Mouse (Mus musculus) adrenal gland, adult 2 months (tissue): ENCODE data around the gene AC129217.1. TPM values are rescaled to one million over a fixed set of nuclear protein-coding genes. Genes with fewer than 3 reads are reported as not detected.
A peak's percentile ranks its signal among the peaks of the same experiment; 100 is the strongest.

Experiments
- DNase-seq: peaks from one replicate; pipeline ENCODE4 v3.0.0; 2021
- microRNA-seq, 2 experiments: library from miRNA; unstranded; fragments of <30 nt; microRNA quantifications; one replicate each; pipeline ENCODE4 v1.2.0; 2021
- polyA plus RNA-seq: library from polyadenylated mRNA; depleted of rRNA; stranded (reverse); fragments of >200 nt; gene quantifications from 2 replicates; pipeline ENCODE4 v1.2.3, GENCODE M21; 2012; rRNA removed
- total RNA-seq, 2 experiments: library from RNA; stranded (reverse); gene quantifications; 2 replicates each; pipeline ENCODE4 v1.2.3; 2021

The AC129217.1 gene
- total and polyA plus RNA-seq, 3 experiments, result 11.6 TPM; not detected in 2

DNA sequence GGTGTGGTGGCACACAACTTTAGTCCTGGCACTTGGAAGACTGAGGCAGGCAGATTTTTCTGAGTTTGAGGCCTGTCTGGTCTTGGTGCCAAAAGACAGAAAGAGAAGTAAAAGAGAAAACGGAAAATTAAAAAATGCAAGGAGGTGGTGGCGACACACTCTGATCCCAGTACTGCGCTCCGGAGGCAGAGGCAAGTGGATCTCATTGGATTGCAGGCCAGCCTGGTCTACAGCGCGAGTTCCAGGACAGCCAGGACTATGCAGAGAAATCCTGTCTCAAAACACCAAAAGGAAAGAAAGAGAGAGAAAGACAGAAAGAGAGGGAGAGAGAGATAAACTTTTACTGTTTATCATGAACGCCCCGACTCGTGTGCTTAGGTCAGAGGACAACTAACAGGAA is 41.3 kb downstream of the AC129217.1 start:
- DNase-seq, result no peak

DNA sequence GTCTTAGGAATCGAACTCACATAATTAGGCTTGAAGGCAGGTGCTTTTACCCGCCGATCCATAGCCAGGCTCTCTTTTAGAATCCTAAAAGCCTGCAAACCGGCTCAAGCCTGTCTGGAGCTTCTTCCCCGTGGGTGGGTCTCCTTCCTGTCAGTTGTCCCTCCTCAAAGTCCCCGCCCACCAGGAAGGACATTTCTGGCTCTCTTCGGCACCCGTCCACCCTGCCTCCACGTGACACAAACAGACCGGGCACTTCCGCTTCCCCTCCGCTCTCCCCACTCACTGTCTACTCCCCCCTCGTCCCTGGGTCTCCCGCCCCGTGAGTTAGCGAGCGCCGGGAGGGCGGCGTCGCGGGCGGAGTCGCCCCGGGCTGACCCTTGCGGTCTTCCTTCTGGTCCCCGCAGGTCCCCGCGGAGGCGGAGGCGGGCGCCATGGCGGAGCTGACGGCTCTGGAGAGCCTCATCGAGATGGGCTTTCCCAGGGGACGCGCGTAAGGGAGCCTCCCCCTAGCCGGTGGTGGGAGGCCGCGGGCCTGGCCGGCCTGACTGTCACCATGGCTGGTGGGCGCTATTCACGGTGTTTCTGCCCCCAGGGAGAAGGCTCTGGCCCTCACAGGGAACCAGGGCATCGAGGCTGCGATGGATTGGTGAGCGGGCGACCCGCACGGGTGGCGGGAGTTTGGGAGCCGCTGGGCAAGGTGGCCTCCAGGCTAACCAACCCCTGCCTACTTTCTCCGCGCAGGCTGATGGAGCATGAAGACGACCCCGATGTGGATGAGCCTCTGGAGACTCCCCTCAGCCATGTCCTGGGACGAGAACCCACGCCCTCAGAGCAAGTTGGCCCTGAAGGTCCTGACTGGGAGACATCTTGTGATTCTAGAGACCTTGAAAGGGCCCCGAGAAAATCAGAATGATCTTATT is 42.0 kb downstream of the AC129217.1 start, which contains the start of gene Ubxn1:
Gene Ubxn1 (plus strand): TSS at position 230 of the 920 bp plus-strand sequence.
- DNase-seq, result peak; percentile 99

GRCm38 (mm10) chr19:8872266-8872840 is 42.8 kb downstream of the AC129217.1 start:
- peak; percentile 36 for DNase-seq

DNA sequence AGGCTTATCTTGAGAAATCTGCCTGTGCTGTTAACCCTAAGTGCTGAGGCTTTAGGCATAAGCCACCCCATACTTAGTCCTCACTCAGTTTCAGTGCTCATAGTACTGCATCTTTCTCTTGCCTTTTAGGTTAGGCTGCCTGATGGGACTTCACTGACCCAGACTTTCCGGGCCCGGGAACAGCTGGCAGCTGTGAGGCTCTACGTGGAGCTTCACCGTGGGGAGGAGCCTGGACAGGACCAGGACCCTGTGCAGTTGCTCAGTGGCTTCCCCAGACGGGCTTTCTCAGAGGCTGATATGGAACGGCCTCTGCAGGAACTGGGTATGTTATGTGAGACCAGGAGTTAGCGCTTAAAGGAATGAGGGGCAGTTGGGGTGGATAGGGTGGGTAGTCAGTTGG is 45.5 kb downstream of the AC129217.1 start:
- DNase-seq, result no peak

DNA sequence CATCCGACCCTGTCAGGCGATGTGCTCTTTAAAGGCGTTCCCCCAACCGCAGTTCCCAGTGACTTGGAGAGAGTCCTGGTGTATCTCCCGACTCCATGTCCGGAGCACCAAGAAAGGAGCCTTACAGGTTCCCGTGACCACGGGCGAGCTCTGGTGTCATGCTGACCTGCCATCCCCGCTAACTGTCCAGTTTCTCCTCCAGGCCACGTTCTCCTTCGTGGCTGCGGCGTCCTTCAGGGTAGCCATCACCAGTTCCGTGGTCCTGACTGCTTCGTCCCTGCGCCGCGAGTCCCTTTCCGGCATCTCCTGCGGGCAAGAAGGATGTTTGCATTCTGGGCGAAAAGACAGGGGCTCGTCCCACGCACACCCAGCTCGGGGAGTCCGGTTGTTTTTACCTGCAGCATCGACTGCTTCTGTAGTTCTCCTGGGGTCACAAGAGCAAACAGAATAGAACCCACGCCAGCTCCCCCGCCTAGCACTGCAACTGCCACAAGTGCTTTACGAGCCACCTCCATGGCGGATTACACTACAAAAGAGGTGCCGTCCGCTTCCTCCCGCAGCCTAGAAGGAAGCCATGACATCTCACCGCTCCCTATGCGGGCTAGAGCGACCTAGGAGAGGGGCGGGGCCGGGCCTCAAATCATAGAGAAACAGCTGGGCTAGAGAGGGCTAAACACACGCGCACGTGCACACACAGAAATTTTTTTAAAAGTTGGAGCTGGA is 50.9 kb downstream of the AC129217.1 start, which contains the start of gene Uqcc3:
Gene Uqcc3 (minus strand): TSS at position 613 of the 723 bp plus-strand sequence.
- DNase-seq, result peak; percentile 94

DNA sequence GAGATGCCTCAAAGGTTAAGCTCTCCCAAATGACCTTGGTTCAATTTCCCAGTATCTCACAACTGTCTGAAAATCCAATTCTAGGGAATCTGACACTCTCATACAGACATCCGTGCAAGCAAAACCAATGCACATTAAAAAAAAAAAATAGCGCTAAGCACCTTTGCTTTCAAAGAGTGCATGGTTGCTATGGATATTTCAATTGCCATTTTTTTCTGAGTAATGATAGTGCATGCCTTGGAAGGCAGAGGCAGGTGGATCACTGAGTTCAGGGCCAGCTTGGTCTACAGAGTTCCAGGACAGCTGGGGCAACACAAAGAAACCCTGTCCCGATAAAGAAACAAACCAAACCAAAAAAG is 51.4 kb downstream of the AC129217.1 start:
- no peak for DNase-seq

DNA sequence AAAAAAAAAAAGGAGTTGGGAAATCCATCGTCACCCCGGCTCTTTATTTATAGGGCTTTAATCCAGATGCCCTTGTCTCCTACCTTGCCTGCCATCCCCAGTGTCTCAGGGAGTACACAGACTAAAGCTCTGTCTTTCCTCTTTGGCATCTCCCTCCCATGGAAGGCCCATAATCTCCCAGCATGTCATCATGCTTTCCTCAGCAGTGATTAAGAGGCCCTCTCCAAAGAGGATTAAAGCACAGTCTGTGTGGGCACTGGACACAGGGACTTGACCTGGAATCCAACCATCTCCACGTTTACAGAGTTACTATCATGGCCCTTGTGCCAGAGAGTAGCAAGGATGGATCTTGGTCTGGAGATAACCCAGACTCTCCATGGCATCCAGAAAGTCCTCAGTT is 54.0 kb downstream of the AC129217.1 start, which contains the start of the genes Lbhd1 and Gm49403:
Gene Lbhd1 (plus strand): TSS at position 117 of the 400 bp plus-strand sequence.
Gene Gm49403 (plus strand): TSS at position 315 of the 400 bp plus-strand sequence.
- no peak for DNase-seq

- DNase-seq, result no peak
These were observed 57.5 kb downstream of the AC129217.1 start for GRCm38 (mm10) chr19:8886916-8887584.

GRCm38 (mm10) chr19:8887585-8888463 is 58.3 kb downstream of the AC129217.1 start:
- no peak for DNase-seq

DNA sequence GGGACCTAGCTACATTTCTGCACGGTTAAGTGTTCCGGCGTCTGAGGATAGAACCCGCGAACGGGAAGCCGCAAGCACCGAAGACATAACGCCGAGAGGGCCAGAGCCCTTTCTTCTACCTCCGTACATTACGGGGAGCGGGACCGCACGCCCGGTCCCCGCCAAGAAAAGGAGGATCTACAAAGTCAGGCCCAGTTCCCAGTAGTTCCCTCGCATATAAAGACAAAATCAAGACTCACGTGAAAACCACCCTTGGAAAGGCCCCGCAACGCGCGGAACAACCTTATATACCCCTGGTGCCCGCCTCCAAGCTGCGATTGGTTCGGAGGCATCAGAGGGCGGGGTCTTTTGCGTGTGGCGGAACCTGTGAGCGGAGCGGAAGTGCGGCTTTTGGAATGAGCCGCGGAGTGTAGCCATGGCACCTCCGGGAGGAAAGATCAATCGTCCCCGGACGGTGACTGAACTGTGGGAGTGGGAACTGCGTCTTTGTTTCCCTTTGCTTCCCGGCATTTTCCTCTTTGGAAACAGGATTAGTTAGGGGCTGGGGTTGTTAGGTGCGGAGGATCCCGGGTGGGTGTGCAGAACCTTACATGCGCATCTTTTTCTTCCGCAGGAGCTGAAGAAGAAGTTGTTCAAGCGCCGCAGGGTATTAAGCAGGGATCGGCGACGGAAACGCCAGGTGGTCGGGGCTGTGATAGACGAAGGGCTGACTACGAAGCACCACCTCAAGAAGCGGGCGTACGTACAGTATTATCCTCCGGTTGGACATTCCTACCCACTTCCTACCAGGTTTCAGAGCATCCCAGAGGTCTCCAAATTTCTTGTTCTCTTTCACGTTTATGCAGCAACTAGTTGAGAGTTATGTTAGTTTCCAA is 59.2 kb downstream of the AC129217.1 start, which contains the start of the genes 1810009A15Rik and Gm49416:
Gene 1810009A15Rik (plus strand): TSS at position 343 of the 875 bp plus-strand sequence.
Gene Gm49416 (plus strand): TSS at position 416 of the 875 bp plus-strand sequence.
- DNase-seq, result peak; percentile 96

Small RNA genes within 50 kb of the gene (microRNA-seq; reads per million reads assigned to microRNA genes)
- gene Mir5136, result 0 to 0.22 reads per million in 2 experiments

Other genes with a start within 250 kb of the AC129217.1 start
Only the 30 nearest of the 33 such genes appear.
- 100 to 1,000 TPM; 202 to 548 TPM for gene Slc3a2, start 106.4 kb upstream of the AC129217.1 start, total RNA-seq
- 162 and 192 TPM in 2 replicates for gene Slc3a2, start 106.4 kb upstream of the AC129217.1 start, polyA plus RNA-seq
- 10 to 100 TPM; 54.3 to 77.1 TPM for gene Wdr74, start 93.9 kb upstream of the AC129217.1 start, total RNA-seq
- 23.4 and 24.0 TPM in 2 replicates for gene Wdr74, start 93.9 kb upstream of the AC129217.1 start, polyA plus RNA-seq
- gene 1700092M07Rik, start 89.1 kb upstream of the AC129217.1 start, total RNA-seq, result under 1 TPM; 0.79 to 0.84 TPM
- not detected in 2 replicates for gene 1700092M07Rik, start 89.1 kb upstream of the AC129217.1 start, polyA plus RNA-seq
- gene Stx5a, start 88.4 kb upstream of the AC129217.1 start, total RNA-seq, result 10 to 100 TPM; 80.4 to 95.4 TPM
- 67.1 and 73.5 TPM in 2 replicates for gene Stx5a, start 88.4 kb upstream of the AC129217.1 start, polyA plus RNA-seq
- gene Nxf1, start 72.7 kb upstream of the AC129217.1 start, total RNA-seq, result 100 to 1,000 TPM; 102 to 165 TPM
- gene Nxf1, start 72.7 kb upstream of the AC129217.1 start, polyA plus RNA-seq, result 43.4 and 48.0 TPM in 2 replicates
- 100 to 1,000 TPM; 114 to 134 TPM for gene Tmem223, start 58.8 kb upstream of the AC129217.1 start, total RNA-seq
- 352 and 381 TPM in 2 replicates for gene Tmem223, start 58.8 kb upstream of the AC129217.1 start, polyA plus RNA-seq
- gene Tmem179b, start 55.3 kb upstream of the AC129217.1 start, total RNA-seq, result 10 to 100 TPM; 60.9 to 62.7 TPM
- 163 and 218 TPM in 2 replicates for gene Tmem179b, start 55.3 kb upstream of the AC129217.1 start, polyA plus RNA-seq
- gene Taf6l, start 43.4 kb upstream of the AC129217.1 start, total RNA-seq, result 10 to 100 TPM; 11.9 to 17.2 TPM
- 22.4 and 25.1 TPM in 2 replicates for gene Taf6l, start 43.4 kb upstream of the AC129217.1 start, polyA plus RNA-seq
- gene Polr2g, start 31.2 kb upstream of the AC129217.1 start, total RNA-seq, result 100 to 1,000 TPM in 1 of 2 experiments, 10 to 100 TPM in 1; 71.9 to 103 TPM
- gene Polr2g, start 31.2 kb upstream of the AC129217.1 start, polyA plus RNA-seq, result 24.0 and 25.9 TPM in 2 replicates
- 1 to 10 TPM; 2.1 to 3.4 TPM for gene Zbtb3, start 27.2 kb upstream of the AC129217.1 start, total RNA-seq
- 1.9 and 2.4 TPM in 2 replicates for gene Zbtb3, start 27.2 kb upstream of the AC129217.1 start, polyA plus RNA-seq
- 10 to 100 TPM; 28.8 to 39.3 TPM for gene Ttc9c, start 10.4 kb upstream of the AC129217.1 start, total RNA-seq
- gene Ttc9c, start 10.4 kb upstream of the AC129217.1 start, polyA plus RNA-seq, result 5.4 and 7.0 TPM in 2 replicates
- gene Hnrnpul2, start 9.8 kb upstream of the AC129217.1 start, total RNA-seq, result 10 to 100 TPM; 56.3 to 57.4 TPM
- gene Hnrnpul2, start 9.8 kb upstream of the AC129217.1 start, polyA plus RNA-seq, result 8.4 and 10.0 TPM in 2 replicates
- 100 to 1,000 TPM; 178 to 191 TPM for gene Bscl2, start 7.7 kb downstream of the AC129217.1 start, total RNA-seq
- 373 and 386 TPM in 2 replicates for gene Bscl2, start 7.7 kb downstream of the AC129217.1 start, polyA plus RNA-seq
- 1 to 10 TPM; 5.7 to 7.0 TPM for gene Gng3, start 9.4 kb downstream of the AC129217.1 start, total RNA-seq
- gene Gng3, start 9.4 kb downstream of the AC129217.1 start, polyA plus RNA-seq, result 6.8 and 7.3 TPM in 2 replicates
- 1 to 10 TPM; 2.2 to 6.2 TPM for gene Lrrn4cl, start 21.0 kb downstream of the AC129217.1 start, total RNA-seq
- 1.2 and 1.3 TPM in 2 replicates for gene Lrrn4cl, start 21.0 kb downstream of the AC129217.1 start, polyA plus RNA-seq
- gene Ubxn1, start 41.7 kb downstream of the AC129217.1 start, total RNA-seq, result 100 to 1,000 TPM; 197 to 224 TPM
- gene Ubxn1, start 41.7 kb downstream of the AC129217.1 start, polyA plus RNA-seq, result 140 and 142 TPM in 2 replicates
- 10 to 100 TPM; 48.7 to 76.9 TPM for gene Uqcc3, start 51.1 kb downstream of the AC129217.1 start, total RNA-seq
- 16.0 and 18.1 TPM in 2 replicates for gene Uqcc3, start 51.1 kb downstream of the AC129217.1 start, polyA plus RNA-seq
- 10 to 100 TPM in 1 of 2 experiments, 1 to 10 TPM in 1; 5.8 to 13.3 TPM for gene Lbhd1, start 54.0 kb downstream of the AC129217.1 start, total RNA-seq
- 0.28 and 1.1 TPM in 2 replicates for gene Lbhd1, start 54.0 kb downstream of the AC129217.1 start, polyA plus RNA-seq
- not detected for gene Gm49403, start 54.2 kb downstream of the AC129217.1 start, total RNA-seq
- not detected in 2 replicates for gene Gm49403, start 54.2 kb downstream of the AC129217.1 start, polyA plus RNA-seq
- gene 1810009A15Rik, start 59.1 kb downstream of the AC129217.1 start, total RNA-seq, result 10 to 100 TPM; 46.8 to 53.6 TPM
- gene 1810009A15Rik, start 59.1 kb downstream of the AC129217.1 start, polyA plus RNA-seq, result 4.3 and 5.6 TPM in 2 replicates
- gene Gm49416, start 59.2 kb downstream of the AC129217.1 start, total RNA-seq, result 1 to 10 TPM; 3.2 to 4.5 TPM
- not detected in 2 replicates for gene Gm49416, start 59.2 kb downstream of the AC129217.1 start, polyA plus RNA-seq
- gene Ints5, start 63.2 kb downstream of the AC129217.1 start, total RNA-seq, result 10 to 100 TPM; 21.5 to 23.7 TPM
- gene Ints5, start 63.2 kb downstream of the AC129217.1 start, polyA plus RNA-seq, result 23.5 and 29.6 TPM in 2 replicates
- gene Ganab, start 68.3 kb downstream of the AC129217.1 start, total RNA-seq, result 100 to 1,000 TPM; 172 to 199 TPM
- gene Ganab, start 68.3 kb downstream of the AC129217.1 start, polyA plus RNA-seq, result 77.2 and 98.7 TPM in 2 replicates
- gene B3gat3, start 90.6 kb downstream of the AC129217.1 start, total RNA-seq, result 10 to 100 TPM; 57.0 to 70.5 TPM
- 147 and 159 TPM in 2 replicates for gene B3gat3, start 90.6 kb downstream of the AC129217.1 start, polyA plus RNA-seq
- gene Rom1, start 99.6 kb downstream of the AC129217.1 start, total RNA-seq, result 10 to 100 TPM; 37.0 to 46.9 TPM
- gene Rom1, start 99.6 kb downstream of the AC129217.1 start, polyA plus RNA-seq, result 105 and 116 TPM in 2 replicates
- gene Eml3, start 99.8 kb downstream of the AC129217.1 start, total RNA-seq, result 10 to 100 TPM; 39.7 to 51.0 TPM
- 70.6 and 80.7 TPM in 2 replicates for gene Eml3, start 99.8 kb downstream of the AC129217.1 start, polyA plus RNA-seq
- 10 to 100 TPM; 81.8 to 86.1 TPM for gene Mta2, start 112.1 kb downstream of the AC129217.1 start, total RNA-seq
- 15.9 and 20.6 TPM in 2 replicates for gene Mta2, start 112.1 kb downstream of the AC129217.1 start, polyA plus RNA-seq
- gene Tut1, start 124.1 kb downstream of the AC129217.1 start, total RNA-seq, result 10 to 100 TPM; 19.6 to 23.9 TPM
- 16.3 and 22.4 TPM in 2 replicates for gene Tut1, start 124.1 kb downstream of the AC129217.1 start, polyA plus RNA-seq
- gene Eef1g, start 137.3 kb downstream of the AC129217.1 start, total RNA-seq, result 100 to 1,000 TPM; 331 to 355 TPM
- 63.8 and 90.8 TPM in 2 replicates for gene Eef1g, start 137.3 kb downstream of the AC129217.1 start, polyA plus RNA-seq
- gene Ahnak, start 159.5 kb downstream of the AC129217.1 start, total RNA-seq, result 100 to 1,000 TPM in 1 of 2 experiments, 10 to 100 TPM in 1; 91.1 to 152 TPM
- 5.4 and 7.4 TPM in 2 replicates for gene Ahnak, start 159.5 kb downstream of the AC129217.1 start, polyA plus RNA-seq